Mouse (Mus musculus): ENCODE results near the gene Ryr2. TPM values are rescaled to one million over a fixed set of nuclear protein-coding genes. Genes with fewer than 3 reads are reported as not detected.

The Ryr2 gene
- polyA plus RNA-seq, 1 experiment from 2014 or later = 1.8 TPM

- H3K27me3 ChIP-seq (replicated peaks; ENCODE audit: control insufficient read depth, insufficient read depth, low read length) = peaks cover 26% of the 10 kb centered on the region
- H3K36me3 ChIP-seq (ENCODE audit: control insufficient read depth, insufficient read depth, low read length) = no peaks in the 10 kb centered on the region
- H3K4me1 ChIP-seq (replicated peaks; ENCODE audit: control insufficient read depth, insufficient read depth, low read length) = no peaks in the 10 kb centered on the region
- 48% methylated on average over 1 of the region's 1 CpGs for WGBS
- no peak overlapping the region for H3K4me2 ChIP-seq (ENCODE audit: low read length)
- H3K9me3 ChIP-seq (ENCODE audit: control insufficient read depth, low read length) = no peaks in the 10 kb centered on the region
- DNase-seq (ENCODE audit: low spot score) (no peak), ATAC-seq (replicated peaks; ENCODE audit: low FRiP score, low TSS enrichment, low read depth) (no peak)
- no peak overlapping the region for H3K27ac ChIP-seq (ENCODE audit: low read depth)
- no peak overlapping the region for H3K9ac ChIP-seq (ENCODE audit: low read length)
- no peak overlapping the region for H3K4me3 ChIP-seq (ENCODE audit: low read depth, low read length)
Observed at GRCm38 (mm10) chr13:12104318-12104717, 2.4 kb downstream of the Ryr2 start.

- Histone ChIP-seq H3K27me3 (replicated peaks; ENCODE audit: control insufficient read depth, insufficient read depth, low read length) (peaks cover 24% of the 10 kb centered on the region), H3K9me3 (ENCODE audit: control insufficient read depth, low read length) (no peaks in the 10 kb centered on the region), H3K27ac (ENCODE audit: low read depth) (no peak overlapping the region), H3K36me3 (ENCODE audit: control insufficient read depth, insufficient read depth, low read length) (no peaks in the 10 kb centered on the region), H3K4me1 (replicated peaks; ENCODE audit: control insufficient read depth, insufficient read depth, low read length) (no peaks in the 10 kb centered on the region), H3K9ac (ENCODE audit: low read length) (no peak overlapping the region), H3K4me3 (ENCODE audit: low read depth, low read length) (no peak overlapping the region), H3K4me2 (ENCODE audit: low read length) (no peak overlapping the region)
- 66% methylated on average over 3 of the region's 3 CpGs for WGBS
- no peak for DNase-seq (ENCODE audit: low spot score)
- no peak for ATAC-seq (replicated peaks; ENCODE audit: low FRiP score, low TSS enrichment, low read depth)
Observed at GRCm38 (mm10) chr13:12103017-12103416, 3.7 kb downstream of the Ryr2 start.

GRCm38 (mm10) chr13:12099446-12099845, 7.3 kb downstream of the Ryr2 start:
- H3K4me1 ChIP-seq (replicated peaks; ENCODE audit: control insufficient read depth, insufficient read depth, low read length) = no peaks in the 10 kb centered on the region
- ATAC-seq (replicated peaks; ENCODE audit: low FRiP score, low TSS enrichment, low read depth) (no peak), DNase-seq (ENCODE audit: low spot score) (no peak)
- H3K9me3 ChIP-seq (ENCODE audit: control insufficient read depth, low read length) = no peaks in the 10 kb centered on the region
- no peak overlapping the region for H3K4me2 ChIP-seq (ENCODE audit: low read length)
- H3K27me3 ChIP-seq (replicated peaks; ENCODE audit: control insufficient read depth, insufficient read depth, low read length) = peaks cover 5% of the 10 kb centered on the region; the same call in 1 of the 2 replicates
- H3K27ac ChIP-seq (ENCODE audit: low read depth) = no peak overlapping the region
- H3K36me3 ChIP-seq (ENCODE audit: control insufficient read depth, insufficient read depth, low read length) = no peaks in the 10 kb centered on the region
- 69% methylated on average over 3 of the region's 3 CpGs for WGBS
- H3K4me3 ChIP-seq (ENCODE audit: low read depth, low read length) = no peak overlapping the region
- no peak overlapping the region for H3K9ac ChIP-seq (ENCODE audit: low read length)

GRCm38 (mm10) chr13:12098981-12099380, 7.8 kb downstream of the Ryr2 start:
- Histone ChIP-seq H3K9ac (ENCODE audit: low read length) (no peak overlapping the region), H3K4me2 (ENCODE audit: low read length) (no peak overlapping the region), H3K27ac (ENCODE audit: low read depth) (no peak overlapping the region), H3K36me3 (ENCODE audit: control insufficient read depth, insufficient read depth, low read length) (no peaks in the 10 kb centered on the region), H3K4me3 (ENCODE audit: low read depth, low read length) (no peak overlapping the region), H3K9me3 (ENCODE audit: control insufficient read depth, low read length) (no peaks in the 10 kb centered on the region), H3K4me1 (replicated peaks; ENCODE audit: control insufficient read depth, insufficient read depth, low read length) (no peaks in the 10 kb centered on the region), H3K27me3 (replicated peaks; ENCODE audit: control insufficient read depth, insufficient read depth, low read length) (peaks cover 4% of the 10 kb centered on the region; the same call in 1 of the 2 replicates)
- WGBS = 86% methylated on average over 1 of the region's 1 CpGs
- ATAC-seq (replicated peaks; ENCODE audit: low FRiP score, low TSS enrichment, low read depth) (no peak), DNase-seq (ENCODE audit: low spot score) (no peak)

- H3K36me3 ChIP-seq (ENCODE audit: control insufficient read depth, insufficient read depth, low read length) = no peaks in the 10 kb centered on the region
- no peak overlapping the region for H3K4me3 ChIP-seq (ENCODE audit: low read depth, low read length)
- no peaks in the 10 kb centered on the region for H3K27me3 ChIP-seq (replicated peaks; ENCODE audit: control insufficient read depth, insufficient read depth, low read length)
- 79% methylated on average over 3 of the region's 3 CpGs for WGBS
- no peak for DNase-seq (ENCODE audit: low spot score)
- ATAC-seq (replicated peaks; ENCODE audit: low FRiP score, low TSS enrichment, low read depth) = no peak
- H3K9ac ChIP-seq (ENCODE audit: low read length) = no peak overlapping the region
- no peaks in the 10 kb centered on the region for H3K9me3 ChIP-seq (ENCODE audit: control insufficient read depth, low read length)
- no peak overlapping the region for H3K27ac ChIP-seq (ENCODE audit: low read depth)
- no peaks in the 10 kb centered on the region for H3K4me1 ChIP-seq (replicated peaks; ENCODE audit: control insufficient read depth, insufficient read depth, low read length)
- no peak overlapping the region for H3K4me2 ChIP-seq (ENCODE audit: low read length)
Observed at GRCm38 (mm10) chr13:12096382-12096932, 10.3 kb downstream of the Ryr2 start.

GRCm38 (mm10) chr13:12094569-12094968, 12.2 kb downstream of the Ryr2 start:
- Histone ChIP-seq H3K36me3 (ENCODE audit: control insufficient read depth, insufficient read depth, low read length) (no peaks in the 10 kb centered on the region), H3K9me3 (ENCODE audit: control insufficient read depth, low read length) (no peaks in the 10 kb centered on the region), H3K4me2 (ENCODE audit: low read length) (no peak overlapping the region), H3K9ac (ENCODE audit: low read length) (no peak overlapping the region), H3K27ac (ENCODE audit: low read depth) (no peak overlapping the region), H3K4me1 (replicated peaks; ENCODE audit: control insufficient read depth, insufficient read depth, low read length) (no peaks in the 10 kb centered on the region), H3K27me3 (replicated peaks; ENCODE audit: control insufficient read depth, insufficient read depth, low read length) (no peaks in the 10 kb centered on the region), H3K4me3 (ENCODE audit: low read depth, low read length) (no peak overlapping the region)
- DNase-seq (ENCODE audit: low spot score) = no peak
- no peak for ATAC-seq (replicated peaks; ENCODE audit: low FRiP score, low TSS enrichment, low read depth)
- 84% methylated on average over 7 of the region's 7 CpGs for WGBS

GRCm38 (mm10) chr13:12093146-12093545, 13.6 kb downstream of the Ryr2 start:
- H3K9me3 ChIP-seq (ENCODE audit: control insufficient read depth, low read length) = no peaks in the 10 kb centered on the region
- no peaks in the 10 kb centered on the region for H3K4me1 ChIP-seq (replicated peaks; ENCODE audit: control insufficient read depth, insufficient read depth, low read length)
- no peak overlapping the region for H3K27ac ChIP-seq (ENCODE audit: low read depth)
- H3K36me3 ChIP-seq (ENCODE audit: control insufficient read depth, insufficient read depth, low read length) = no peaks in the 10 kb centered on the region
- H3K27me3 ChIP-seq (replicated peaks; ENCODE audit: control insufficient read depth, insufficient read depth, low read length) = no peaks in the 10 kb centered on the region
- no peak for ATAC-seq (replicated peaks; ENCODE audit: low FRiP score, low TSS enrichment, low read depth)
- WGBS = 88% methylated on average over 5 of the region's 5 CpGs
- no peak overlapping the region for H3K4me3 ChIP-seq (ENCODE audit: low read depth, low read length)
- no peak overlapping the region for H3K9ac ChIP-seq (ENCODE audit: low read length)
- H3K4me2 ChIP-seq (ENCODE audit: low read length) = no peak overlapping the region
- no peak for DNase-seq (ENCODE audit: low spot score)

GRCm38 (mm10) chr13:12092379-12093107, 14.2 kb downstream of the Ryr2 start:
- H3K4me3 ChIP-seq (ENCODE audit: low read depth, low read length) = no peak overlapping the region
- no peak overlapping the region for H3K9ac ChIP-seq (ENCODE audit: low read length)
- 91% methylated on average over 11 of the region's 11 CpGs for WGBS
- H3K36me3 ChIP-seq (ENCODE audit: control insufficient read depth, insufficient read depth, low read length) = no peaks in the 10 kb centered on the region
- H3K27me3 ChIP-seq (replicated peaks; ENCODE audit: control insufficient read depth, insufficient read depth, low read length) = no peaks in the 10 kb centered on the region
- no peak overlapping the region for H3K4me2 ChIP-seq (ENCODE audit: low read length)
- no peaks in the 10 kb centered on the region for H3K9me3 ChIP-seq (ENCODE audit: control insufficient read depth, low read length)
- no peak overlapping the region for H3K27ac ChIP-seq (ENCODE audit: low read depth)
- ATAC-seq (replicated peaks; ENCODE audit: low FRiP score, low TSS enrichment, low read depth) (no peak), DNase-seq (ENCODE audit: low spot score) (no peak)
- H3K4me1 ChIP-seq (replicated peaks; ENCODE audit: control insufficient read depth, insufficient read depth, low read length) = no peaks in the 10 kb centered on the region

GRCm38 (mm10) chr13:12084112-12084475, 22.7 kb downstream of the Ryr2 start:
- DNase-seq (ENCODE audit: low spot score) (no peak), ATAC-seq (replicated peaks; ENCODE audit: low FRiP score, low TSS enrichment, low read depth) (no peak)
- 0 out of 2 replicates have a peak, but pooled peaks cover 6% of the 10 kb centered on the region for H3K4me1 ChIP-seq (replicated peaks; ENCODE audit: control insufficient read depth, insufficient read depth, low read length)
- H3K9me3 ChIP-seq (ENCODE audit: control insufficient read depth, low read length) = no peaks in the 10 kb centered on the region
- H3K36me3 ChIP-seq (ENCODE audit: control insufficient read depth, insufficient read depth, low read length) = no peaks in the 10 kb centered on the region
- H3K27me3 ChIP-seq (replicated peaks; ENCODE audit: control insufficient read depth, insufficient read depth, low read length) = no peaks in the 10 kb centered on the region
- no peak overlapping the region for H3K4me2 ChIP-seq (ENCODE audit: low read length)
- no peak overlapping the region for H3K4me3 ChIP-seq (ENCODE audit: low read depth, low read length)
- H3K9ac ChIP-seq (ENCODE audit: low read length) = no peak overlapping the region
- H3K27ac ChIP-seq (ENCODE audit: low read depth) = no peak overlapping the region
- 68% methylated on average over 2 of the region's 2 CpGs for WGBS

Measured in intestine, embryonic 14.5 days (tissue).